Mouse (Mus musculus): ENCODE results near the gene Sik3. TPM values are rescaled to one million over a fixed set of nuclear protein-coding genes. Genes with fewer than 3 reads are reported as not detected.

Sik3 gene
- polyA plus RNA-seq, 1 experiment from 2014 or later, result 5.7 TPM

- WGBS, result 2% methylated on average over 5 of the region's 5 CpGs
- H3K9ac ChIP-seq (ENCODE audit: low read length), result peak overlapping the region; percentile 98
- H3K36me3 ChIP-seq (ENCODE audit: control insufficient read depth, insufficient read depth, low read length), result no peaks in the 10 kb centered on the region
- peak overlapping the region; percentile 93 for H3K27ac ChIP-seq (ENCODE audit: low read length)
- H3K9me3 ChIP-seq (replicated peaks; ENCODE audit: control insufficient read depth, low read length), result no peaks in the 10 kb centered on the region
- H3K4me1 ChIP-seq (ENCODE audit: control insufficient read depth, insufficient read depth, low read length), result peaks cover 41% of the 10 kb centered on the region
- ATAC-seq (ENCODE audit: insufficient read depth, low FRiP score), result no peak
- no peaks in the 10 kb centered on the region for H3K27me3 ChIP-seq (ENCODE audit: control insufficient read depth, insufficient read depth, low read length)
- H3K4me3 ChIP-seq (replicated peaks; ENCODE audit: low read length), result peak overlapping the region; percentile 97
- H3K4me2 ChIP-seq (ENCODE audit: low read depth, low read length), result peak overlapping the region; percentile 85
These were observed 996 bp downstream of the Sik3 start for GRCm38 (mm10) chr9:46013616-46014015.

- H3K4me2 ChIP-seq (ENCODE audit: low read depth, low read length), result peak overlapping the region; percentile 85
- H3K27me3 ChIP-seq (ENCODE audit: control insufficient read depth, insufficient read depth, low read length), result no peaks in the 10 kb centered on the region
- H3K9ac ChIP-seq (ENCODE audit: low read length), result peak overlapping the region; percentile 57
- H3K4me1 ChIP-seq (ENCODE audit: control insufficient read depth, insufficient read depth, low read length), result peaks cover 41% of the 10 kb centered on the region
- no peaks in the 10 kb centered on the region for H3K9me3 ChIP-seq (replicated peaks; ENCODE audit: control insufficient read depth, low read length)
- H3K4me3 ChIP-seq (replicated peaks; ENCODE audit: low read length), result peak overlapping the region; percentile 97
- no peak for ATAC-seq (ENCODE audit: insufficient read depth, low FRiP score)
- peak overlapping the region; percentile 74 for H3K27ac ChIP-seq (ENCODE audit: low read length)
- WGBS, result 4% methylated on average over 10 of the region's 10 CpGs
- H3K36me3 ChIP-seq (ENCODE audit: control insufficient read depth, insufficient read depth, low read length), result no peaks in the 10 kb centered on the region
These were observed 1.6 kb downstream of the Sik3 start for GRCm38 (mm10) chr9:46014251-46014681.

DNA sequence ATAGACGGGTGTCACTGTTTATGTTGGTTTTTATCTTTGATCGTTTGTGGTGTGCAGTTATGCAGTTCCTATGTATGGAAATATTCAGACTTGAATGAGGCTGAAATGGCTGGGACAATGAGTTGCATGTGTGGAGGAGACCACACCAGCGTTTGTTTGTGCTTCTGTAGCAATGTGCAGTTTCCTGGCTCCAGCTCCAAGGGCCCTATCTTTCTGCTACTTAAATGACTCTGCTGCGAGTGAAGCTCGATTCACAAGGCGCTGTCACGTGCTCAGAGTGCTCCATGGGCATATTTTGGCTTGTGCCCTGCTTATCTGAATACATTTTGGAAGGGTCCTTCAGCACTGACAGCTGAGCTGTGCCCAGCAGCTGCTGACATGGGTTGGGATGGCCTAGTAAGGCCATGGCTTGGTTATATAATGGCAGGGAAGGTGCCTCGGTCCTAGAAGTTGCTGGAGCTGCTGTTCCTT, 2.5 kb downstream of the Sik3 start:
- Histone ChIP-seq H3K27me3 (ENCODE audit: control insufficient read depth, insufficient read depth, low read length) (no peaks in the 10 kb centered on the region), H3K4me3 (replicated peaks; ENCODE audit: low read length) (peak overlapping the region; percentile 13), H3K4me1 (ENCODE audit: control insufficient read depth, insufficient read depth, low read length) (peaks cover 40% of the 10 kb centered on the region), H3K9ac (ENCODE audit: low read length) (0 out of 2 replicates have a peak overlapping the region, but pooled peaks have one; percentile 27), H3K4me2 (ENCODE audit: low read depth, low read length) (peak overlapping the region; percentile 85), H3K9me3 (replicated peaks; ENCODE audit: control insufficient read depth, low read length) (no peaks in the 10 kb centered on the region), H3K36me3 (ENCODE audit: control insufficient read depth, insufficient read depth, low read length) (no peaks in the 10 kb centered on the region), H3K27ac (ENCODE audit: low read length) (peak overlapping the region; percentile 80)
- WGBS, result 20% methylated on average over 8 of the region's 8 CpGs
- ATAC-seq (ENCODE audit: insufficient read depth, low FRiP score), result no peak

DNA sequence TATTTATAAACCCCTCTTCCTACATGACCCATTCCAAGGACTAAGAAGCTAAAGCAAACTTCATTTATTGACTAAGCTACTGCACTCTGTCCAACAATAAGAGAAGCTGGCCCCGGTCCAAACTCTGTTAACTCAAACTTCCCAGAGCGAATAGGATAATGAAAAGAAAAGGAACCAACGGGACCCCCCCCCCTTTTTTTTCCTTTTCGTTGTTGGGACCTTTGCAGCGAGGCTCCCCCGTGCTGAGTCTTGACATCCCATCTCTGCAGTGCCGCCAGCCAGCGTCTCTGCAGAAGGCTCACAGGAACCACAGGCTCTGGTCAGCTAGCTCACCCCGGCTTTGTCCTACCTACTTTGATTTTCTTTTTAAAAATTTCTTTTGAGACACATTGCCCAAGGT, 3.2 kb downstream of the Sik3 start:
- no peak for ATAC-seq (ENCODE audit: insufficient read depth, low FRiP score)
- H3K4me1 ChIP-seq (ENCODE audit: control insufficient read depth, insufficient read depth, low read length), result peaks cover 39% of the 10 kb centered on the region
- peak overlapping the region; percentile 85 for H3K4me2 ChIP-seq (ENCODE audit: low read depth, low read length)
- 16% methylated on average over 9 of the region's 9 CpGs for WGBS
- no peaks in the 10 kb centered on the region for H3K9me3 ChIP-seq (replicated peaks; ENCODE audit: control insufficient read depth, low read length)
- no peaks in the 10 kb centered on the region for H3K27me3 ChIP-seq (ENCODE audit: control insufficient read depth, insufficient read depth, low read length)
- H3K27ac ChIP-seq (ENCODE audit: low read length), result peak overlapping the region; percentile 46
- 0 out of 2 replicates have a peak, but pooled peaks cover under 1% of the 10 kb centered on the region for H3K36me3 ChIP-seq (ENCODE audit: control insufficient read depth, insufficient read depth, low read length)
- H3K4me3 ChIP-seq (replicated peaks; ENCODE audit: low read length), result peak overlapping the region; percentile 23; the same call in 1 of the 2 replicates
- peak overlapping the region; percentile 42; the same call in 1 of the 2 replicates for H3K9ac ChIP-seq (ENCODE audit: low read length)

GRCm38 (mm10) chr9:46016417-46016816, 3.8 kb downstream of the Sik3 start:
- Histone ChIP-seq H3K27me3 (ENCODE audit: control insufficient read depth, insufficient read depth, low read length) (no peaks in the 10 kb centered on the region), H3K27ac (ENCODE audit: low read length) (no peak overlapping the region; the same call in 1 of the 2 replicates), H3K4me3 (replicated peaks; ENCODE audit: low read length) (no peak overlapping the region), H3K9me3 (replicated peaks; ENCODE audit: control insufficient read depth, low read length) (no peaks in the 10 kb centered on the region), H3K4me1 (ENCODE audit: control insufficient read depth, insufficient read depth, low read length) (peaks cover 34% of the 10 kb centered on the region), H3K9ac (ENCODE audit: low read length) (no peak overlapping the region), H3K4me2 (ENCODE audit: low read depth, low read length) (no peak overlapping the region), H3K36me3 (ENCODE audit: control insufficient read depth, insufficient read depth, low read length) (peaks cover 4% of the 10 kb centered on the region; the same call in 1 of the 2 replicates)
- WGBS, result 63% methylated on average over 4 of the region's 4 CpGs
- ATAC-seq (ENCODE audit: insufficient read depth, low FRiP score), result no peak

DNA sequence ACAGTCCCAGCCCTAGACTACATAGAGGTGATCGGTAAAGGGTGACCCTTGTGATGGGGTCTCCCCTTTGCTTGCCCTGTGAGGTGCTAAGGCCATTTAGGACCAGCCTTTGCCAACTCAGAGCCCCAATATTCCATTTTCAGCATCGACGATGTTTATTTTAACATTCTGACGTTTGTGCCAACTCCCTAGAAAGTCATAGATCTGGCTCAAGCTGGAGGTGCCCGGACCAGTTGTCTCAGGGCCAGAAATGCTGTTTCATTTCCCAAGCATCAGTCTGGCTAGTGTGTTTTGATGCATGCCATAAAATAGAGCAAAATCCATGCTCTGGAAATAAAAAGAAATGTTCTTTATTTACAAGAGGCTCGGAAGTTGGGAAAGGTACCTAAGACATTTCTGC, 5.7 kb downstream of the Sik3 start:
- WGBS, result 71% methylated on average over 6 of the region's 6 CpGs
- Histone ChIP-seq H3K27me3 (ENCODE audit: control insufficient read depth, insufficient read depth, low read length) (no peaks in the 10 kb centered on the region), H3K4me2 (ENCODE audit: low read depth, low read length) (no peak overlapping the region), H3K27ac (ENCODE audit: low read length) (no peak overlapping the region), H3K9me3 (replicated peaks; ENCODE audit: control insufficient read depth, low read length) (no peaks in the 10 kb centered on the region), H3K4me3 (replicated peaks; ENCODE audit: low read length) (no peak overlapping the region), H3K36me3 (ENCODE audit: control insufficient read depth, insufficient read depth, low read length) (peaks cover 7% of the 10 kb centered on the region; the same call in 1 of the 2 replicates), H3K4me1 (ENCODE audit: control insufficient read depth, insufficient read depth, low read length) (peaks cover 26% of the 10 kb centered on the region), H3K9ac (ENCODE audit: low read length) (no peak overlapping the region)
- no peak for ATAC-seq (ENCODE audit: insufficient read depth, low FRiP score)

DNA sequence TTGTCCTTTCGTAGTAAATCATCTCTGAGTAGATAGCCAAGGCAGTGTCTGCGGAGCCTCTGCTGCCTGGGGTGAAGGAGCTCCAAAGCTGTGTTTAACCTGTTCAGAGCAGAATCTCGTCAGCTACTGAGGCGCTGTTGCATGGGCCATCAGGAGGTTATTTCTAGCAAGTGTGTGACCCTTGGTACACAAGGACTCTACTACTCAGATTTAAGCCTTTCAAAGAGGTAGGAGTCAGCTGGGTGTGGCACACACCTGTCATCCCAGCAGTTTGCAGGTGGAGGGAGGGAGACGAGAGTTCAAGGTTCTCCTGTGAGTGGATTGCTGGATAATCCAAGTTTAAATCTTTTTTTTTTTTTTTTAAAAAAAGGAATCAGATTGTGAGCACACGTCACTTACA, 7.4 kb downstream of the Sik3 start:
- H3K4me1 ChIP-seq (ENCODE audit: control insufficient read depth, insufficient read depth, low read length), result peaks cover 15% of the 10 kb centered on the region
- H3K4me3 ChIP-seq (replicated peaks; ENCODE audit: low read length), result no peak overlapping the region
- H3K27ac ChIP-seq (ENCODE audit: low read length), result no peak overlapping the region
- no peaks in the 10 kb centered on the region for H3K27me3 ChIP-seq (ENCODE audit: control insufficient read depth, insufficient read depth, low read length)
- H3K9ac ChIP-seq (ENCODE audit: low read length), result no peak overlapping the region
- H3K9me3 ChIP-seq (replicated peaks; ENCODE audit: control insufficient read depth, low read length), result no peaks in the 10 kb centered on the region
- no peak overlapping the region for H3K4me2 ChIP-seq (ENCODE audit: low read depth, low read length)
- ATAC-seq (ENCODE audit: insufficient read depth, low FRiP score), result no peak
- WGBS, result 57% methylated on average over 6 of the region's 6 CpGs
- H3K36me3 ChIP-seq (ENCODE audit: control insufficient read depth, insufficient read depth, low read length), result peaks cover 7% of the 10 kb centered on the region; the same call in 1 of the 2 replicates

DNA sequence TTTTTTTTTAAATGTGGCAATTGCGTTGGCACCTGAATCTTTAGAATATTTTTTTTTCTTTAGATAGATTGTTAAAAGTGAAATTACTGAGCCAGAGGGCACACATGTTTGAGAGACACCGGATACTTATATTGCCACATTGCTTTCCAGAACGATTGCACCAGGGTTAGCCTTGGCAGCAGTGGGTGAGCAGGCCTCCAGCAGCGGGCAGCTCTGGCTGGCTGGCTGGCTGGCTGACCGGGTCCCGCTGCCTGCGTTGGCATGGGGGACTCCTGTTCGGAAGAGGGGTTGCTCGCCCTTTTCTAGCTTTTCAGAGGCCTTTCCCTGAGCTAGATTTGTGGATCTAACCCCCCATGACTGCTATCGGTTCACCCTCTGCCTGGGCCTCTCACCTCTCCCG, 11.0 kb downstream of the Sik3 start:
- 91% methylated on average over 11 of the region's 11 CpGs for WGBS
- Histone ChIP-seq H3K4me3 (replicated peaks; ENCODE audit: low read length) (no peak overlapping the region), H3K9me3 (replicated peaks; ENCODE audit: control insufficient read depth, low read length) (no peaks in the 10 kb centered on the region), H3K9ac (ENCODE audit: low read length) (no peak overlapping the region), H3K27ac (ENCODE audit: low read length) (no peak overlapping the region), H3K4me2 (ENCODE audit: low read depth, low read length) (no peak overlapping the region), H3K4me1 (ENCODE audit: control insufficient read depth, insufficient read depth, low read length) (no peaks in the 10 kb centered on the region), H3K27me3 (ENCODE audit: control insufficient read depth, insufficient read depth, low read length) (no peaks in the 10 kb centered on the region), H3K36me3 (ENCODE audit: control insufficient read depth, insufficient read depth, low read length) (peaks cover 7% of the 10 kb centered on the region; the same call in 1 of the 2 replicates)
- ATAC-seq (ENCODE audit: insufficient read depth, low FRiP score), result no peak

DNA sequence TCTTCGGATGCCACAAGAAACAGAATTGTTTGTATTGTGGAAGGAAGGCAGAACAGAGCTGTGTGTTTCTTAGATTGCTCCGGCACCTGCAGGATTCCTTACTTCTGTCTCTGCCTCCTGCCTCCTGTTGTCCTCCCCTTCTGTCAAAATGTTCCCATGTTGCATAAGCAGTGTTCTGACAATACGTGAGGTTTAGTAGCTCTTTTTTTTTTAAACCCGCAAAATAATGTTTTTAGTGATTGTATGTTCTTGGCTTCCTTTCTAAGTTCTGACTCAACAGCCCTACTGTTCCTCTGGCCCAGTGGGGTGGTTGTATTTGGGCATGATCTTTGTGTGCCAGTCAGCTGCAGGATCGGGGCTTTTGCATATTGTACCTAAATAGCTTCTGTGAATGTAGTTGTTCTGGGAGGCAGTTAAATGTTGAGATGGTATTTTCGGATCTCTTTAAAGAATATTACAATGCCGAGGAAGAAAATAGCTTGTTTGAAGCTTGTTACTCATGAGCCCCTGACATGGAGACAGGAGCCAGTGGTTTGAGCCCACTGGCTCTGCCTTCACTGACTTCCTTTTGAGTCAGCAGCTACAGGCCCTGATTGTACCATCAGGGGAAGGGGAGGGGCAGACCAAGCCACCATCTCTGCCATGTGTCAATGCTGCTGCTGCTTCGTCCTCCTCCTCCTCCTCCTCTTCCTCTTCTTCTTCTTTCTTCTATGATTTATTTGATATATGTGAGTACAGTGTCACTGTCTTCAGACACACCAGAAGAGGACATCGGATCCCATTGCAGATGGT, 13.6 kb downstream of the Sik3 start:
- ATAC-seq (ENCODE audit: insufficient read depth, low FRiP score), result no peak
- WGBS, result 86% methylated on average over 9 of the region's 9 CpGs
- Histone ChIP-seq H3K4me3 (replicated peaks; ENCODE audit: low read length) (no peak overlapping the region), H3K4me2 (ENCODE audit: low read depth, low read length) (no peak overlapping the region), H3K27ac (ENCODE audit: low read length) (no peak overlapping the region), H3K4me1 (ENCODE audit: control insufficient read depth, insufficient read depth, low read length) (peaks cover 16% of the 10 kb centered on the region), H3K27me3 (ENCODE audit: control insufficient read depth, insufficient read depth, low read length) (no peaks in the 10 kb centered on the region), H3K9ac (ENCODE audit: low read length) (no peak overlapping the region), H3K9me3 (replicated peaks; ENCODE audit: control insufficient read depth, low read length) (no peaks in the 10 kb centered on the region), H3K36me3 (ENCODE audit: control insufficient read depth, insufficient read depth, low read length) (0 out of 2 replicates have a peak, but pooled peaks cover 3% of the 10 kb centered on the region)
